Mouse (Mus musculus): Measurements from ENCODE around the gene Parp11. TPM values are rescaled to one million over a fixed set of nuclear protein-coding genes. Genes with fewer than 3 reads are reported as not detected.

Parp11 gene
- total RNA-seq, 2 experiments from 2014 or later = 25.6 to 29.5 TPM

Other genes with a start within 250 kb of the Parp11 start
- gene Cracr2a, start 114.5 kb downstream of the Parp11 start, total RNA-seq (2021) = 1 to 10 TPM; 1.5 to 3.0 TPM

Measured in layer of hippocampus, adult 18-20 months (tissue).